ENCODE assay signal across 19 mouse cellular contexts in the genomic region with DNA sequence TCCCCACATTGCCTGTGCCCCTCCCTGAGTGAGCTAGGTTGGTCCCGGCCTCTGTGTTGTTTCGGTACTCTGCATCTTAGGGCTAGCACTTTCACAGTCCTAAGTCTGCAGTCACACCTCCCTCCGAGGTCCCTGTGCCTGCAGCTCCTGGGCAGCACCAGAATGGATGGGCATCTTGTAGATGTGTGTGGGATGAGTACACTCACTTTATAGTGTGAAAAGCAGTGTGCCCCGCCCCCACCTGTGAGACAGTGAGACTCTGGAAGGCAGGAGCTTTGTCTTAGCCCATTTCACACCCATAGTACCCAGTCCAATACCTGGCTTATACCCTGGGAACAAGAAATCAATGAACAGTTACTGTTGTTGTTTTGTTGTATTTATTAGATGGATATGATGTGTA. TPM values are rescaled to one million over a fixed set of nuclear protein-coding genes. Genes with fewer than 3 reads are reported as not detected.
DNase-seq lines count a peak whose midpoint lies in the region; ATAC-seq lines count a peak whose summit lies in the region.
"Had no signal": no experiment of that assay in that cellular context is flagged by ENCODE, and none has a peak within 500 bp of the region (broad histone marks: within the 10 kb centered on the region; RNA-seq: fewer than 3 reads in every experiment).

No protein-coding gene starts in this region.

- WGBS in hindbrain, embryonic 14.5 days, result 92% methylated on average over 4 of the region's 4 CpGs
- WGBS in hindbrain, embryonic 12.5 days, result 90% methylated on average over 4 of the region's 4 CpGs
- 84% methylated on average over 4 of the region's 4 CpGs for WGBS in midbrain, embryonic 15.5 days
- 95% methylated on average over 4 of the region's 4 CpGs for WGBS in midbrain, embryonic 13.5 days
- WGBS in hindbrain, embryonic 16.5 days, result 89% methylated on average over 4 of the region's 4 CpGs

- H3K9ac ChIP-seq in hindbrain, embryonic 14.5 days, result no peak overlapping the region
- H3K9ac ChIP-seq in hindbrain, embryonic 12.5 days, result no peak overlapping the region
- H3K9ac ChIP-seq in midbrain, embryonic 15.5 days, result no peak overlapping the region
- no peak overlapping the region for H3K9ac ChIP-seq in midbrain, embryonic 13.5 days (replicated peaks)
- H3K9ac ChIP-seq in hindbrain, embryonic 16.5 days (ENCODE audit: low read depth, low read length), result no peak overlapping the region
- H3K9ac ChIP-seq: forebrain, postnatal 0 days; heart, embryonic 15.5 days; intestine, embryonic 15.5 days; neural tube, embryonic 13.5 days had no signal

- 0 out of 2 replicates have a peak overlapping the region, but pooled peaks have one; percentile 97 for H3K4me2 ChIP-seq in hindbrain, embryonic 14.5 days (replicated peaks)
- H3K4me2 ChIP-seq in hindbrain, embryonic 12.5 days (replicated peaks), result no peak overlapping the region
- 0 out of 2 replicates have a peak overlapping the region, but pooled peaks have one; percentile 95 for H3K4me2 ChIP-seq in midbrain, embryonic 15.5 days
- H3K4me2 ChIP-seq in midbrain, embryonic 13.5 days (replicated peaks), result no peak overlapping the region
- peak overlapping the region; percentile 90 for H3K4me2 ChIP-seq in hindbrain, embryonic 16.5 days (ENCODE audit: low read length)
- H3K4me2 ChIP-seq: heart, embryonic 15.5 days; intestine, embryonic 15.5 days had no signal

- no peaks in the 10 kb centered on the region for H3K36me3 ChIP-seq in hindbrain, embryonic 14.5 days (replicated peaks; ENCODE audit: control insufficient read depth, insufficient read depth)
- no peaks in the 10 kb centered on the region for H3K36me3 ChIP-seq in hindbrain, embryonic 12.5 days
- H3K36me3 ChIP-seq in midbrain, embryonic 15.5 days (replicated peaks), result no peaks in the 10 kb centered on the region
- no peaks in the 10 kb centered on the region for H3K36me3 ChIP-seq in midbrain, embryonic 13.5 days
- H3K36me3 ChIP-seq in hindbrain, embryonic 16.5 days (ENCODE audit: control insufficient read depth, insufficient read depth, low read length), result no peaks in the 10 kb centered on the region; the same call in 1 of the 2 replicates
- H3K36me3 ChIP-seq: heart, embryonic 15.5 days; intestine, embryonic 15.5 days; limb, embryonic 10.5 days; neural tube, embryonic 13.5 days had no signal

- peaks cover 22% of the 10 kb centered on the region for H3K4me1 ChIP-seq in hindbrain, embryonic 14.5 days (replicated peaks; ENCODE audit: control insufficient read depth, insufficient read depth, low read length)
- peaks cover 7% of the 10 kb centered on the region; the same call in 1 of the 2 replicates for H3K4me1 ChIP-seq in hindbrain, embryonic 12.5 days
- peaks cover 35% of the 10 kb centered on the region for H3K4me1 ChIP-seq in midbrain, embryonic 15.5 days
- H3K4me1 ChIP-seq in midbrain, embryonic 13.5 days (replicated peaks), result peaks cover 26% of the 10 kb centered on the region
- H3K4me1 ChIP-seq in hindbrain, embryonic 16.5 days (ENCODE audit: control insufficient read depth, insufficient read depth, low read depth, low read length), result peaks cover 21% of the 10 kb centered on the region

- DNase-seq in hindbrain, embryonic 14.5 days (ENCODE audit: low spot score), result no peak
- DNase-seq in right cerebral cortex, postnatal 25 days, result peak; percentile 34
- no peak for DNase-seq in heart, postnatal 10 days
- DNase-seq: adrenal gland, postnatal 25 days; cerebellum, adult 11 months; forebrain, postnatal 0 days; heart, postnatal 4 days; layer of hippocampus, postnatal 36 days; liver; spleen, adult 18-20 months had no signal

- H3K27me3 ChIP-seq in hindbrain, embryonic 14.5 days (ENCODE audit: control insufficient read depth, insufficient read depth, low read length), result no peaks in the 10 kb centered on the region
- H3K27me3 ChIP-seq in hindbrain, embryonic 12.5 days, result peaks cover 13% of the 10 kb centered on the region; the same call in 1 of the 2 replicates
- H3K27me3 ChIP-seq in midbrain, embryonic 15.5 days (replicated peaks), result no peaks in the 10 kb centered on the region
- H3K27me3 ChIP-seq in midbrain, embryonic 13.5 days, result 0 out of 2 replicates have a peak, but pooled peaks cover 5% of the 10 kb centered on the region
- H3K27me3 ChIP-seq in hindbrain, embryonic 16.5 days (replicated peaks; ENCODE audit: control insufficient read depth, insufficient read depth, low read length), result no peaks in the 10 kb centered on the region; the same call in 1 of the 2 replicates

- no peak overlapping the region for H3K27ac ChIP-seq in hindbrain, embryonic 14.5 days
- H3K27ac ChIP-seq in hindbrain, embryonic 12.5 days, result no peak overlapping the region
- no peak overlapping the region for H3K27ac ChIP-seq in midbrain, embryonic 15.5 days
- no peak overlapping the region for H3K27ac ChIP-seq in midbrain, embryonic 13.5 days
- H3K27ac ChIP-seq in hindbrain, embryonic 16.5 days (ENCODE audit: low read depth, low read length), result no peak overlapping the region
- H3K27ac ChIP-seq: heart, embryonic 15.5 days; intestine, embryonic 15.5 days; limb, embryonic 10.5 days; macrophage; neural tube, embryonic 13.5 days had no signal

- no peak overlapping the region for H3K4me3 ChIP-seq in hindbrain, embryonic 14.5 days (replicated peaks; ENCODE audit: low read length)
- H3K4me3 ChIP-seq in hindbrain, embryonic 12.5 days, result no peak overlapping the region
- no peak overlapping the region for H3K4me3 ChIP-seq in midbrain, embryonic 15.5 days
- H3K4me3 ChIP-seq in midbrain, embryonic 13.5 days (replicated peaks), result no peak overlapping the region
- no peak overlapping the region for H3K4me3 ChIP-seq in hindbrain, embryonic 16.5 days (ENCODE audit: low read length)
- H3K4me3 ChIP-seq: heart, embryonic 15.5 days; intestine, embryonic 15.5 days; limb, embryonic 10.5 days; neural tube, embryonic 13.5 days had no signal

- intact Hi-C loops in heart, postnatal 10 days (cut with DNase I), result loop anchor here (5.0 kb wide), 1 partner anchor 102 kb away; no protein-coding TSS in a partner anchor

- ATAC-seq in hindbrain, embryonic 14.5 days (ENCODE audit: low FRiP score), result no peak
- no peak for ATAC-seq in hindbrain, embryonic 12.5 days (ENCODE audit: low FRiP score)
- ATAC-seq in midbrain, embryonic 15.5 days (replicated peaks), result no peak
- ATAC-seq in midbrain, embryonic 13.5 days, result no peak
- no peak for ATAC-seq in hindbrain, embryonic 16.5 days
- ATAC-seq: forebrain, postnatal 0 days; intestine, embryonic 15.5 days had no signal

- no peaks in the 10 kb centered on the region for H3K9me3 ChIP-seq in hindbrain, embryonic 14.5 days (ENCODE audit: control insufficient read depth, low read length)
- no peaks in the 10 kb centered on the region for H3K9me3 ChIP-seq in hindbrain, embryonic 12.5 days (replicated peaks)
- H3K9me3 ChIP-seq in midbrain, embryonic 15.5 days, result no peaks in the 10 kb centered on the region
- no peaks in the 10 kb centered on the region for H3K9me3 ChIP-seq in midbrain, embryonic 13.5 days
- H3K9me3 ChIP-seq in hindbrain, embryonic 16.5 days (ENCODE audit: control insufficient read depth, low read length), result no peaks in the 10 kb centered on the region
- H3K9me3 ChIP-seq: heart, embryonic 15.5 days; intestine, embryonic 15.5 days; limb, embryonic 10.5 days; neural tube, embryonic 13.5 days had no signal

RNA-seq across cellular contexts. Expression of a gene that starts 2.5 kb away (rescaled TPM):
- polyA plus RNA-seq in hindbrain, embryonic 14.5 days (2014; fragmentation: Nextera tagmentation; extraction: Ambion mirVana), result 18.6 and 21.4 TPM in 2 replicates
- 3.7 and 5.0 TPM in 2 replicates for polyA plus RNA-seq in hindbrain, embryonic 12.5 days (2016; fragmentation: Nextera tagmentation; extraction: Ambion mirVana)
- polyA plus RNA-seq in midbrain, embryonic 15.5 days (2015; fragmentation: Nextera tagmentation; extraction: Ambion mirVana), result 21.9 and 22.3 TPM in 2 replicates
- 6.5 and 7.7 TPM in 2 replicates for polyA plus RNA-seq in midbrain, embryonic 13.5 days (2015; fragmentation: Nextera tagmentation; extraction: Ambion mirVana)
- 23.3 and 25.2 TPM in 2 replicates for polyA plus RNA-seq in hindbrain, embryonic 16.5 days (2015; fragmentation: Nextera tagmentation; extraction: Ambion mirVana)
- 1 to 10 TPM; 1.3 to 1.5 TPM for total RNA-seq in heart, postnatal 10 days (2021)

RNA-seq across cellular contexts. Expression of a gene that starts 27.3 kb away (rescaled TPM):
- 79.3 and 88.9 TPM in 2 replicates for polyA plus RNA-seq in hindbrain, embryonic 14.5 days (2014; fragmentation: Nextera tagmentation; extraction: Ambion mirVana)
- polyA plus RNA-seq in hindbrain, embryonic 12.5 days (2016; fragmentation: Nextera tagmentation; extraction: Ambion mirVana), result 55.7 and 59.5 TPM in 2 replicates
- 80.4 and 80.9 TPM in 2 replicates for polyA plus RNA-seq in midbrain, embryonic 15.5 days (2015; fragmentation: Nextera tagmentation; extraction: Ambion mirVana)
- polyA plus RNA-seq in midbrain, embryonic 13.5 days (2015; fragmentation: Nextera tagmentation; extraction: Ambion mirVana), result 79.2 and 83.6 TPM in 2 replicates
- polyA plus RNA-seq in hindbrain, embryonic 16.5 days (2015; fragmentation: Nextera tagmentation; extraction: Ambion mirVana), result 78.3 and 81.4 TPM in 2 replicates
- 1 to 10 TPM; 7.2 to 9.3 TPM for total RNA-seq in heart, postnatal 10 days (2021)

Comparison
In these comparisons a context has a peak if more than half of its experiments do, and no peak if none do; other contexts are left out.
1. H3K4me2 ChIP-seq: peak in hindbrain, embryonic 14.5 days (single experiment), midbrain, embryonic 15.5 days (single experiment) and hindbrain, embryonic 16.5 days (single experiment); none in hindbrain, embryonic 12.5 days (single experiment) and midbrain, embryonic 13.5 days (single experiment).